Mouse (Mus musculus) embryonic facial prominence, embryonic 14.5 days (tissue): Measurements from ENCODE around the gene Tpst2. TPM values are rescaled to one million over a fixed set of nuclear protein-coding genes. Genes with fewer than 3 reads are reported as not detected.
A peak's percentile ranks its signal among the peaks of the same experiment; 100 is the strongest.

ENCODE experiments used
- ATAC-seq: fragments of 200-750 bp; cut with Nextera tagmentation; 2 replicates; pipeline ENCODE4 v1.8.0; 2017; ENCODE audit warnings: low read depth, moderate number of reproducible peaks, moderate TSS enrichment
- DNase-seq: peaks from one replicate; pipeline ENCODE4 v3.0.0-alpha.2; 2015; ENCODE audit warnings: low spot score
- H3K27ac ChIP-seq: fragments of 300-500 bp; sonication (generic); replicated peaks from 2 replicates; pipeline ENCODE4 v1.5.1; 2014; ENCODE audit warnings: low read depth, mild to moderate bottlenecking, low read length, moderate library complexity
- H3K27me3 ChIP-seq: fragments of 300-500 bp; sonication (generic); replicated peaks from 2 replicates; pipeline ENCODE4 v1.6.1; 2014; ENCODE audit warnings: low read length; ENCODE audit not compliant: control insufficient read depth, insufficient read depth
- H3K36me3 ChIP-seq: fragments of 300-500 bp; sonication (generic); 2 replicates; pipeline ENCODE4 v1.6.1; 2014; ENCODE audit warnings: low read length, mixed read lengths; ENCODE audit not compliant: control insufficient read depth, insufficient read depth
- H3K4me1 ChIP-seq: fragments of 300-500 bp; sonication (generic); 2 replicates; pipeline ENCODE4 v1.6.1; 2014; ENCODE audit warnings: antibody characterized with exemption, low read length; ENCODE audit not compliant: control insufficient read depth, insufficient read depth
- H3K4me2 ChIP-seq: fragments of 300-500 bp; sonication (generic); 2 replicates; pipeline ENCODE4 v1.6.1; 2014; ENCODE audit warnings: low read depth, mild to moderate bottlenecking, low read length, moderate library complexity, mixed read lengths
- H3K4me3 ChIP-seq: fragments of 300-500 bp; sonication (generic); 2 replicates; pipeline ENCODE4 v1.5.1; 2014; ENCODE audit warnings: low read depth, mild to moderate bottlenecking, low read length
- H3K9ac ChIP-seq: fragments of 300-500 bp; sonication (generic); 2 replicates; pipeline ENCODE4 v1.6.1; 2014; ENCODE audit warnings: low read depth, mild to moderate bottlenecking, low read length, moderate library complexity, mixed read lengths
- H3K9me3 ChIP-seq: fragments of 300-500 bp; sonication (generic); 2 replicates; pipeline ENCODE4 v1.6.1; 2016; ENCODE audit warnings: low read length; ENCODE audit not compliant: control insufficient read depth
- WGBS: fragments of 180-500 bp; shearing (Covaris S2); extraction: QIAGEN DNeasy Blood & Tissue Kit; methylation state at CpG from one replicate; pipeline ENCODE4 v1.1.7; 2014; 5-methylcytosine and 5-hydroxymethylcytosine counted together
- polyA plus RNA-seq: library from polyadenylated mRNA; unstranded; fragments of >200 nt; fragmentation: Nextera tagmentation; extraction: Ambion mirVana; gene quantifications from 2 replicates; pipeline ENCODE4 v1.2.1, GENCODE M21; 2014

The Tpst2 gene
- polyA plus RNA-seq, 1 experiment from 2014 or later = 46.9 TPM

GRCm38 (mm10) chr5:112346211-112346965, 69.9 kb downstream of the Tpst2 start:
- H3K27ac ChIP-seq = no peak overlapping the region
- no peaks in the 10 kb centered on the region for H3K9me3 ChIP-seq
- H3K4me3 ChIP-seq = no peak overlapping the region
- 82% methylated on average over 15 of the region's 16 CpGs for WGBS
- peaks cover 44% of the 10 kb centered on the region for H3K36me3 ChIP-seq
- 0 out of 2 replicates have a peak, but pooled peaks cover 6% of the 10 kb centered on the region for H3K4me1 ChIP-seq
- ATAC-seq (no peak; the same call in 1 of the 2 replicates), DNase-seq (peak; percentile 7)
- H3K27me3 ChIP-seq = no peaks in the 10 kb centered on the region
- no peak overlapping the region for H3K4me2 ChIP-seq
- H3K9ac ChIP-seq = no peak overlapping the region

GRCm38 (mm10) chr5:112349169-112349568, 72.7 kb downstream of the Tpst2 start:
- H3K9ac ChIP-seq = no peak overlapping the region
- no peaks in the 10 kb centered on the region for H3K27me3 ChIP-seq
- no peak for ATAC-seq
- no peaks in the 10 kb centered on the region for H3K4me1 ChIP-seq
- WGBS = 92% methylated on average over 8 of the region's 8 CpGs
- H3K9me3 ChIP-seq = no peaks in the 10 kb centered on the region
- no peak overlapping the region for H3K4me2 ChIP-seq
- H3K4me3 ChIP-seq = no peak overlapping the region
- no peak overlapping the region for H3K27ac ChIP-seq
- DNase-seq = no peak
- peaks cover 67% of the 10 kb centered on the region for H3K36me3 ChIP-seq

DNA sequence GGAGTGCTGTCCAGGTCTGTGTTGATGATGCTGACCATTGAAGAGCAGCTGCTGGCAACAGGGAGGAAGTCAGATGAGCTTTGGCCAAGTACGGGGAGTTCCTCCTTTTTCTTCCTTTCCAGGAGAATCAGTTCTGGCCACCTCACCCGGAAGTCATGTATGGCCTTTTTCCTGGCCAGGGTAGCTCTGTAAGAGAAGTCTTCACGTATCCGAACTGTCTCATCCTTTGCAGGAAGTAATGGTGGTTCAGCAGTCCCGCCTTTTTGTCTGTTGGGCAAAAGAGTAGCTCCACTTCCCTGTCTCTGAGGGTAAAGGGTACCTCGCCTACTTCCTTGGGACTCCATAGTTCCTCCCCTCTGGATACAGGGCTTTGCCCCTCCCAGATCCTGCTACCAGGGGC, 79.0 kb downstream of the Tpst2 start:
- DNase-seq = no peak
- Histone ChIP-seq H3K27ac (no peak overlapping the region), H3K4me3 (no peak overlapping the region), H3K4me2 (no peak overlapping the region), H3K27me3 (no peaks in the 10 kb centered on the region), H3K9me3 (no peaks in the 10 kb centered on the region), H3K36me3 (peaks cover 70% of the 10 kb centered on the region), H3K9ac (no peak overlapping the region), H3K4me1 (no peaks in the 10 kb centered on the region)
- WGBS = 80% methylated on average over 6 of the region's 6 CpGs
- no peak for ATAC-seq

DNA sequence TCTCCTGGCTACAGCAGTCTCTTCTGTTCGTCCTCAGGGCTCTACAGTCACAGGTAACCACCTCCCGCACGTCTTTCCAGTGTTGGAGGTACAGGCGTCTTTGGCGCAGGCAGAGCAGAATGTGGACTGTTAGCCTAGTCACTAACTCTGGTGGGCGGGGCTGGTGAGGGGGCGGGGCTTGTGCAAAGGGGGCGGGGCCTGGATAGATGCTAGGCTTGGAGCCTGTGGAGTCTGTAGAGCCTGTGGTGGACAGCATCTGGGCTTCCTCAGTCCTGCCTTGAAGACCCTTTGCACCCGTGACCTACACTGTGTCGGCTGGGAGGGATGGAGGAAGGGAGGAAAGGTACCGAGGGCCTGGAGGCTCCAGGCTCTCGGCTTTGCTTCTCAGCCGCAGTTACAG, 79.4 kb downstream of the Tpst2 start, which contains the start of gene Gm6583:
Gene Gm6583 (minus strand): TSS at position 124 of the 400 bp plus-strand sequence.
- ATAC-seq = no peak
- no peaks in the 10 kb centered on the region for H3K27me3 ChIP-seq
- WGBS = 70% methylated on average over 13 of the region's 13 CpGs
- no peak within 1 kb of the TSS for H3K4me3 ChIP-seq
- H3K36me3 ChIP-seq = peaks cover 66% of the 10 kb centered on the region
- H3K9ac ChIP-seq = no peak within 1 kb of the TSS
- H3K4me2 ChIP-seq = no peak within 1 kb of the TSS
- no peaks in the 10 kb centered on the region for H3K9me3 ChIP-seq
- no peak within 1 kb of the TSS for H3K27ac ChIP-seq
- H3K4me1 ChIP-seq = no peaks in the 10 kb centered on the region
- no peak for DNase-seq

DNA sequence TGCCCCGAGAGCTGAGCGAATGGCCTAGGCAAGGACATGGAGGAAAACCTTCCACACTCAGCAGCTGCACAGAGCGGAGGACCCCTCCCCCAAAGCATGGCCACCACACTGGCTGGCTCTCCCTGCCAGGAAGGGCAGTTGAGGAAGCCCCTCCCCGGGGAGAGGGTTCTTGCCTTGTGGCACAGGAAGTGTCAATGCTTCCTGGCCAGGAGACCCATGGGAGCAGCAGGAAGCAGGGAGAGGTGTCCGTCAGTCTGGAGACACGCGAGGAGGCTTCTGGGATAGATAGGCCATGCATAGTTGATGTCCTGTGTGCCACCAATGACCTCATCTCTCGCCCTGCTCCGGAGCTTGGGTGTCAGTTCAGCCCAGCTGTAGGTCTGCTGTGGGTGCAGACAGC, 79.8 kb downstream of the Tpst2 start:
- Histone ChIP-seq H3K4me2 (no peak overlapping the region), H3K36me3 (peaks cover 62% of the 10 kb centered on the region), H3K9me3 (no peaks in the 10 kb centered on the region), H3K27me3 (no peaks in the 10 kb centered on the region), H3K4me3 (no peak overlapping the region), H3K9ac (no peak overlapping the region), H3K27ac (no peak overlapping the region), H3K4me1 (no peaks in the 10 kb centered on the region)
- no peak for DNase-seq
- ATAC-seq = no peak
- WGBS = 88% methylated on average over 9 of the region's 9 CpGs

GRCm38 (mm10) chr5:112359520-112359919, 83.0 kb downstream of the Tpst2 start:
- no peaks in the 10 kb centered on the region for H3K4me1 ChIP-seq
- ATAC-seq (no peak), DNase-seq (no peak)
- no peak overlapping the region for H3K4me3 ChIP-seq
- H3K9ac ChIP-seq = no peak overlapping the region
- H3K27ac ChIP-seq = no peak overlapping the region
- no peaks in the 10 kb centered on the region for H3K27me3 ChIP-seq
- no peak overlapping the region for H3K4me2 ChIP-seq
- H3K9me3 ChIP-seq = no peaks in the 10 kb centered on the region
- H3K36me3 ChIP-seq = peaks cover 58% of the 10 kb centered on the region
- WGBS = 91% methylated on average over 4 of the region's 4 CpGs

- DNase-seq (no peak), ATAC-seq (no peak)
- Histone ChIP-seq H3K27me3 (no peaks in the 10 kb centered on the region), H3K36me3 (peaks cover 58% of the 10 kb centered on the region), H3K9me3 (no peaks in the 10 kb centered on the region), H3K4me1 (no peaks in the 10 kb centered on the region), H3K27ac (no peak overlapping the region), H3K4me3 (no peak overlapping the region), H3K4me2 (no peak overlapping the region), H3K9ac (no peak overlapping the region)
- 95% methylated on average over 3 of the region's 3 CpGs for WGBS
Measured at GRCm38 (mm10) chr5:112360077-112360476, 83.6 kb downstream of the Tpst2 start.

- Histone ChIP-seq H3K4me2 (no peak overlapping the region), H3K9ac (no peak overlapping the region), H3K27ac (no peak overlapping the region), H3K9me3 (no peaks in the 10 kb centered on the region), H3K4me1 (no peaks in the 10 kb centered on the region), H3K36me3 (peaks cover 55% of the 10 kb centered on the region), H3K27me3 (no peaks in the 10 kb centered on the region), H3K4me3 (no peak overlapping the region)
- no peak; the same call in 1 of the 2 replicates for ATAC-seq
- peak; percentile 13 for DNase-seq
- 51% methylated on average over 10 of the region's 10 CpGs for WGBS
Measured at GRCm38 (mm10) chr5:112364184-112364797, 87.8 kb downstream of the Tpst2 start.
